Mouse (Mus musculus) brown adipose tissue, adult 24 weeks (tissue): ENCODE measurements around the gene Adad2. TPM values are rescaled to one million over a fixed set of nuclear protein-coding genes. Genes with fewer than 3 reads are reported as not detected.

ENCODE experiments used
- H3K27ac ChIP-seq: fragments of 200-500 bp; replicated peaks from 2 replicates; pipeline ENCODE4 v1.5.1; 2012; ENCODE audit warnings: low read depth, mild to moderate bottlenecking, low read length
- H3K4me1 ChIP-seq: fragments of 200-500 bp; 2 replicates; pipeline ENCODE4 v1.6.1; 2012; ENCODE audit warnings: low read length, mixed read lengths; ENCODE audit not compliant: control insufficient read depth, insufficient read depth, insufficient read length
- H3K4me3 ChIP-seq: fragments of 200-500 bp; 2 replicates; pipeline ENCODE4 v1.5.1; 2012; ENCODE audit warnings: low read depth, mild to moderate bottlenecking, low read length, moderate library complexity; ENCODE audit not compliant: insufficient read depth
- polyA plus RNA-seq: library from polyadenylated mRNA; stranded (reverse); fragments of >200 nt; gene quantifications from 2 replicates; pipeline ENCODE4 v1.2.4, GENCODE M21; 2012; ENCODE audit not compliant: missing spikeins, insufficient read depth, insufficient read length

Adad2 gene
- polyA plus RNA-seq, 1 experiment, result not detected

GRCm38 (mm10) chr8:119590348-119590747 is 22.2 kb upstream of the Adad2 start:
- Histone ChIP-seq H3K27ac (no peak overlapping the region), H3K4me1 (no peaks in the 10 kb centered on the region), H3K4me3 (no peak overlapping the region)

- H3K4me3 ChIP-seq, result no peak overlapping the region
- H3K4me1 ChIP-seq, result no peaks in the 10 kb centered on the region
- no peak overlapping the region for H3K27ac ChIP-seq
Observed at GRCm38 (mm10) chr8:119591456-119591855, 21.1 kb upstream of the Adad2 start.

GRCm38 (mm10) chr8:119603771-119604170 is 8.8 kb upstream of the Adad2 start:
- Histone ChIP-seq H3K27ac (no peak overlapping the region), H3K4me1 (no peaks in the 10 kb centered on the region), H3K4me3 (no peak overlapping the region; the same call in 1 of the 2 replicates)

GRCm38 (mm10) chr8:119604398-119604803 is 8.1 kb upstream of the Adad2 start:
- Histone ChIP-seq H3K4me1 (no peaks in the 10 kb centered on the region), H3K4me3 (peak overlapping the region; percentile 74), H3K27ac (no peak overlapping the region)

GRCm38 (mm10) chr8:119604996-119605395 is 7.6 kb upstream of the Adad2 start, which contains the start of gene Taf1c:
TSS of gene Taf1c (minus strand) at chr8:119605222.
- H3K4me1 ChIP-seq, result no peaks in the 10 kb centered on the region
- peak within 1 kb of the TSS; percentile 74 for H3K4me3 ChIP-seq
- H3K27ac ChIP-seq, result peak within 1 kb of the TSS; percentile 40

GRCm38 (mm10) chr8:119606224-119606623 is 6.3 kb upstream of the Adad2 start:
- Histone ChIP-seq H3K4me1 (no peaks in the 10 kb centered on the region), H3K27ac (no peak overlapping the region), H3K4me3 (no peak overlapping the region)

- H3K27ac ChIP-seq, result no peak overlapping the region
- H3K4me3 ChIP-seq, result no peak overlapping the region
Observed at GRCm38 (mm10) chr8:119615096-119615495, 2.5 kb downstream of the Adad2 start.

GRCm38 (mm10) chr8:119616358-119616757 is 3.8 kb downstream of the Adad2 start:
- Histone ChIP-seq H3K27ac (no peak overlapping the region), H3K4me1 (peaks cover 9% of the 10 kb centered on the region), H3K4me3 (no peak overlapping the region)

More at GRCm38 (mm10) chr8:119615096-119615495, 2.5 kb downstream of the Adad2 start:
- H3K4me1 ChIP-seq, result peaks cover 9% of the 10 kb centered on the region

- no peak overlapping the region for H3K4me3 ChIP-seq
- H3K27ac ChIP-seq, result 0 out of 2 replicates have a peak overlapping the region, but pooled peaks have one; percentile 88
- H3K4me1 ChIP-seq, result peaks cover 9% of the 10 kb centered on the region
Observed at GRCm38 (mm10) chr8:119616811-119617210, 4.3 kb downstream of the Adad2 start.

- Histone ChIP-seq H3K4me3 (no peak overlapping the region), H3K4me1 (peaks cover 9% of the 10 kb centered on the region), H3K27ac (peak overlapping the region; percentile 88)
Observed at GRCm38 (mm10) chr8:119617586-119617985, 5.0 kb downstream of the Adad2 start.

- Histone ChIP-seq H3K4me3 (no peak overlapping the region), H3K4me1 (peaks cover 9% of the 10 kb centered on the region), H3K27ac (no peak overlapping the region)
Observed at GRCm38 (mm10) chr8:119618887-119619286, 6.3 kb downstream of the Adad2 start.

- Histone ChIP-seq H3K4me1 (peaks cover 9% of the 10 kb centered on the region), H3K27ac (no peak overlapping the region), H3K4me3 (no peak overlapping the region)
Observed at GRCm38 (mm10) chr8:119620116-119620840, 7.7 kb downstream of the Adad2 start.

- Histone ChIP-seq H3K4me3 (no peak overlapping the region), H3K4me1 (peaks cover 9% of the 10 kb centered on the region), H3K27ac (no peak overlapping the region)
Observed at GRCm38 (mm10) chr8:119620848-119621465, 8.4 kb downstream of the Adad2 start.

- Histone ChIP-seq H3K4me1 (no peaks in the 10 kb centered on the region), H3K4me3 (no peak overlapping the region), H3K27ac (no peak overlapping the region)
Observed at GRCm38 (mm10) chr8:119622555-119622954, 10.0 kb downstream of the Adad2 start.

GRCm38 (mm10) chr8:119623061-119623460 is 10.5 kb downstream of the Adad2 start:
- Histone ChIP-seq H3K4me3 (no peak overlapping the region), H3K27ac (no peak overlapping the region), H3K4me1 (no peaks in the 10 kb centered on the region)

- no peak overlapping the region for H3K4me3 ChIP-seq
- no peak overlapping the region for H3K27ac ChIP-seq
- H3K4me1 ChIP-seq, result no peaks in the 10 kb centered on the region
Observed at GRCm38 (mm10) chr8:119623744-119624143, 11.2 kb downstream of the Adad2 start.
